Mouse (Mus musculus) thymus, postnatal 36 days (tissue): ENCODE results near the gene Srsf7.

Experiments
- DNase-seq, 2 experiments: peaks; one replicate each; pipeline ENCODE4 v3.0.0; 2022; ENCODE audit warnings: mixed read lengths in 2 of 2

Gene Srsf7

DNA sequence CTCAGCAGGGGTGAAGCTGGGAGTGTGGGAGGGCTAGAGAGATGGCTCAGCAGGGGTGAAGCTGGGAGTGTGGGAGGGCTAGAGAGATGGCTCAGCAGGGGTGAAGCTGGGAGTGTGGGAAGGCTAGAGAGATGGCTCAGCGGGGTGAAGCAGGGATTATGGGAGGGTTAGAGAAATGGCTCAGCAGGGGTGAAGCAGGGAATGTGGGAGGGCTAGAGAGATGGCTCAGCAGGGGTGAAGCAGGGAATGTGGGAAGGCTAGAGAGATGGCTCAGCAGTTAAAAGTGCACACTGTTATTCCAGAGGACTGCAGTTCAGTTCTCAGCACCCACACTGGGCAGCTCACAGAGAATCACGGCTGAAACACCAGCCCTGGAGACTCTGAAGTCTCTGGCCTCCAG is 53.5 kb downstream of the Srsf7 start:
- DNase-seq: no peak

DNA sequence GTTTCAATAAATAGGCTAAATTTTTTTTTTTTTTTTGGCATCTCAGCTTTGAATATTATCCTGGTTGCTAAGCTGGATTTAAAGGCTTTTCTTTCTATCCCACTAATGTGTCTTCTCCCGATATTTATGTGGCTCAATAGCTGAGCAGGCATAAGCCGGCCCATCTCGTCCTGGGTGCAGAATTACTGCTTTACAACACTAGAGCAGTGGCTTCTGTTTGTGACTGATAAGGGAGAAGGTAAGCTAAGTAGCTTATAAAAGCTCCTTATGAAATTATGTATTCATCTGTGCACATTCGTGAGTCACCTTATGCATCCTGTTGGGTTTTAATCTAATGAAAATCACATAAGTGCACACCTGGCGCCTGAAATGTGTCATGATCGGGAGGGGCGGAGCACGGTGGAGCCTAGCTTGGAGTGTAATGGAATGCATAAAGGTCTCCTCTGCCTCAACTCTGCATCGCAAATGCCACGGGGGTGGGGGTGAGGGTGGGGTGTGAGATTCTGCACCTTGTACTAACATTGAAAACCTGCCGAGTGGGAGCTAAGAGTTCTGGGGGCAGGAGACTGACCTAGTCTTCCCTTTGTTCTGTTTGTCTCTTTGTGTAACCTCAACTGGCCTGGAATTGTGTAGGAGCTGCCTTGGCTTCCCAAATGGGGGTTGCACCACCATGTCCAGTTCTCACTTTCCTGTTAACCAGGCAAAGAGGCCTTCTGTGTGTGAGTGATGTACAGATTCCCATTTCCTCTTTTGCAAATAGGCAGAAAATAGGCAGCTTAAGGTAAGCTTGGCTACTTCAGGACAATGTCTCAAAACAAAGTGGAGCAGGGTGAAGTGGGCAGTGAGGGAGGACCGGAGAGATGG is 54.1 kb downstream of the Srsf7 start:
- DNase-seq: no peak

DNA sequence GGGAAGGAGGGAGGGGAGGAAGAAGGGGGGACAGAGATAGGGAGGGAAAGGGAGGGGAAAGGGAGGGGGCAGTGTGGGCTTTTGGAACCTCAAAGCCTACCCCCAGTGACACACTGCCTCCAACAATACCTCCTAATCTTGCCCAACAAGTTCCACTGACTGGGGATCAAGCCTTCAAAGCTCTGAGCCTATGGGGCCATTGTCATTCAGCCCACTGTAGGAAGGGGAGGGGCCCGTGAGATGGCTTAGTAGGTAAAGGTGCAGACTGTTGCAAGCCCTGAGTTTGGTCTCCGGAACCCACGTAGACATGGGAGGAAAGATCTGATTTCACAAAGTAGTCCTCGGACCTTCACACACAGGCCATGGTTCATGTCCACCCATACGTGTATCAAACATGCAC is 55.8 kb downstream of the Srsf7 start:
- DNase-seq: no peak
